Mouse (Mus musculus) urinary bladder, postnatal 14 days (tissue): ENCODE measurements at regions not wholly inside any gene's neighbourhood (a gene's known extent, or its start where the extent isn't known, plus 50 kb on each side); places are given as distances from the start of the nearest gene placed in this dataset.
A peak's percentile ranks its signal among the peaks of the same experiment; 100 is the strongest.
"Not testable (repeated sequence)": the region's sequence is repeated elsewhere in the genome, so short reads cannot be mapped to it uniquely, and the experiment has no call there.

ENCODE experiments used
- DNase-seq: peaks from one replicate; pipeline ENCODE4 v3.0.0; 2021; ENCODE audit warnings: low spot score

DNA sequence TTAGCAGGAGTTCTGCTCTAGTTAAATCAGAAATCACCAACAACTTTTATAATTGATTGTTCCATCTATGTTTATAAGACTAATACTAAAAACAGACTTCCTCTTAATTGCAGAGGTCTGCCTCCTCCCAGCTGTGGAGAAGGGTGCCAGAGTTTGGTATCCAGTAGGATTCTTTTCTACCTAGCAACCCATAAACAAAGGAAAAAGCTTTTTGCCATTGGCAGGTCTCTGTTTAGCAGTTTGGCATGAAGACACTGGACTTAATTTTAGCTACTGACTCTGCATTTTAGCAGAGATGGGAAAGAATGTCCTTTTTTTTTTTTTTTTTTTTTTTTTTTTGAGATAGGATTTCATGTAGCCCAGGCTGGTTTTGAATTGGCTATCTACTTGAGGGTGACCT lies 1628.4 kb downstream of the A830018L16Rik start:
- no peak for DNase-seq

GRCm38 (mm10) chr1:13050140-13050775 lies 1636.4 kb downstream of the A830018L16Rik start:
- peak; percentile 34 for DNase-seq

DNA sequence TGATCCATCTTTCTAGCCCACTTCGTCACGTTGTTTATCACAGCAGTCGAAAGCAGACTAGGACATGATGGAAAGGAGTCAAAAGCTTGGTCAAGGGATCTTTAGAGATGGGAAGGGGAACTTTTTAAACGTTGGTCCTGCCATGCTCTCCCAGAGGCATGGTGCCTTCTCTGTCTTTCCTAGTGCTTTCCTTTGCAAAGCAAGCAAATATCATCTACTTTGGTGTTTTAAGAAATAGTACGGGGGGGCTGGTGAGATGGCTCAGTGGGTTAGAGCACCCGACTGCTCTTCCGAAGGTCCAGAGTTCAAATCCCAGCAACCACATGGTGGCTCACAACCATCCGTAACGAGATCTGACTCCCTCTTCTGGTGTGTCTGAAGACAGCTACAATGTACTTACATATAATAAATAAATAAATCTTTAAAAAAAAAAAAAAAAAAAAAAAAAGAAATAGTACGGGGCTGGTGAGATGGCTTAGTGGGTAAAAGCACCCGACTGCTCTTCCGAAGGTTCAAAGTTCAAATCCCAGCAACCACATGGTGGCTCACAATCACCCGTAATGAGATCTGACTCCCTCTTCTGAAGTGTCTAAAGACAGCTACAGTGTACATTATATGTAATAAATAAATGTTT lies 1637.6 kb downstream of the A830018L16Rik start:
- DNase-seq, result not testable (repeated sequence)

DNA sequence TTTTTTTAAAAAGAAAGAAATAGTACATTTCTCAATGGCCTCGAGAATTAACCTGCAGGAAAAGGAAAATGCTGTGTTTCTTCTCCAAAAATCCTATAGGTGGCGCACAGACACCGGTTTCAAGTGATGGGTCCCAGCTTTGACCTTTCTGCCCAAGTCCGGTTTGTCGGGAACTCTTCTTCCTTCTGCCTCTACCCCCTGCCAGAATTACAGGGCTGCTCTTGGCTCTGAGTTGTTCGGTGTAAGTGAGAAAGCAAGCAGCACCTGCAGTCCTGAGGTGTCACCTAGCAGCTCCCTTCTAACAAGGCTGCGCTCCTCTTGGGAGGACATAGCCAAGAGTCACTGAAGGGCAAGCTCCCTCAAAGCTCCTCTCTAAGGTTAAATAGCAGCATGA lies 1638.2 kb downstream of the A830018L16Rik start:
- DNase-seq, result peak; percentile 10

GRCm38 (mm10) chr1:13057741-13058140 lies 1643.8 kb downstream of the A830018L16Rik start:
- DNase-seq, result no peak

- no peak for DNase-seq
Measured at GRCm38 (mm10) chr1:13059616-13060320, 1645.9 kb downstream of the A830018L16Rik start.
